Mouse (Mus musculus): ENCODE data around the gene Nav2.

- TF ChIP-seq POLR2A (IDR thresholded peaks at IDR 0.05; ENCODE audit: control insufficient read depth in 1 of 2, insufficient read depth in 1 of 2, low read depth in 1 of 2, low read length in 2 of 2, poor library complexity in 1 of 2) (no peak), GATA1 (IDR thresholded peaks at IDR 0.05; ENCODE audit: low read depth, low read length) (no peak), CTCF (IDR thresholded peaks at IDR 0.05 in 2 of 3, conservative IDR thresholded peaks at IDR 0.05 in 1 of 3; ENCODE audit: control insufficient read depth in 1 of 3, insufficient read depth in 1 of 3, low read depth in 2 of 3, low read length in 3 of 3, poor library complexity in 1 of 3, severe bottlenecking in 1 of 3) (no peak), NELFE (IDR thresholded peaks at IDR 0.05; ENCODE audit: low read depth, low read length) (no peak)
Observed at GRCm38 (mm10) chr7:49243079-49243478, 334.6 kb downstream of the Nav2 start.

All from MEL (cell line).